Mouse (Mus musculus) embryonic fibroblast, embryonic 13.5 days (primary cell): ENCODE data around the gene Atrnl1.

Experiments
- CTCF ChIP-seq: IDR thresholded peaks from 2 replicates; pipeline ENCODE4 v1.5.1; 2011; ENCODE audit warnings: mild to moderate bottlenecking, control low read depth, low read length, moderate library complexity, borderline replicate concordance; ENCODE audit not compliant: insufficient read depth
- POLR2A ChIP-seq: IDR thresholded peaks from 2 replicates; pipeline ENCODE4 v1.6.1; 2011; ENCODE audit warnings: low read depth, mild to moderate bottlenecking, control low read depth, low read length, moderate library complexity

- TF ChIP-seq CTCF = no peak
- no peak for TF ChIP-seq POLR2A
Measured at GRCm38 (mm10) chr19:57890954-57891353, 280.1 kb downstream of the Atrnl1 start.
